Mouse (Mus musculus): ENCODE measurements around the gene Spin4. TPM values are rescaled to one million over a fixed set of nuclear protein-coding genes. Genes with fewer than 3 reads are reported as not detected.
A peak's percentile ranks its signal among the peaks of the same experiment; 100 is the strongest.

Gene Spin4
- under 1 TPM in 4 of 26 experiments, not detected in 22; 0.12 to 0.28 (median 0.15) TPM for total RNA-seq (2018; cell fraction: chromatin; rRNA removed)
- under 1 TPM in 22 of 26 experiments, not detected in 4; 0.03 to 0.26 (median 0.09) TPM for total RNA-seq (2018; cell fraction: cytosol; rRNA removed)
- under 1 TPM in 8 of 26 experiments, not detected in 18; 0.12 to 0.20 (median 0.17) TPM for total RNA-seq (2018; cell fraction: nucleus; rRNA removed)
- polyA plus RNA-seq (2018): 0.05 to 0.15 TPM (median 0.07 TPM) in 3 replicates

GRCm38 (mm10) chrX:95026361-95026892, at the start of gene Spin4:
Gene Spin4 (minus strand): TSS chrX:95026682.
- 23% methylated on average over 30 of the region's 30 CpGs for WGBS (ENCODE audit: missing documents)
- Histone ChIP-seq H3K4me3 (ENCODE audit: inconsistent target) (peak within 1 kb of the TSS; percentile 41), H3K36me3 (ENCODE audit: inconsistent target) (no peaks in the 10 kb centered on the region), H3K79me2 (ENCODE audit: inconsistent target) (no peaks in the 10 kb centered on the region), H3K27ac (no peak within 1 kb of the TSS)

GRCm38 (mm10) chrX:95027907-95028306, 1.4 kb upstream of the Spin4 start:
- Histone ChIP-seq H3K4me3 (ENCODE audit: inconsistent target) (no peak overlapping the region), H3K27ac (no peak overlapping the region), H3K79me2 (ENCODE audit: inconsistent target) (no peaks in the 10 kb centered on the region), H3K36me3 (ENCODE audit: inconsistent target) (no peaks in the 10 kb centered on the region)
- 88% methylated on average over 5 of the region's 5 CpGs for WGBS (ENCODE audit: missing documents)

GRCm38 (mm10) chrX:95025779-95026360, 612 bp downstream of the Spin4 start:
- WGBS (ENCODE audit: missing documents): 19% methylated on average over 20 of the region's 23 CpGs
- no peaks in the 10 kb centered on the region for H3K36me3 ChIP-seq (ENCODE audit: inconsistent target)
- peak overlapping the region; percentile 41 for H3K4me3 ChIP-seq (ENCODE audit: inconsistent target)
- H3K79me2 ChIP-seq (ENCODE audit: inconsistent target): no peaks in the 10 kb centered on the region
- no peak overlapping the region for H3K27ac ChIP-seq

- Histone ChIP-seq H3K36me3 (ENCODE audit: inconsistent target) (no peaks in the 10 kb centered on the region), H3K4me3 (ENCODE audit: inconsistent target) (no peak overlapping the region), H3K27ac (no peak overlapping the region), H3K79me2 (ENCODE audit: inconsistent target) (no peaks in the 10 kb centered on the region)
- 22% methylated on average over 4 of the region's 4 CpGs for WGBS (ENCODE audit: missing documents)
Measured at GRCm38 (mm10) chrX:95012033-95012432, 14.4 kb downstream of the Spin4 start.

- no peaks in the 10 kb centered on the region for H3K36me3 ChIP-seq (ENCODE audit: inconsistent target)
- no peaks in the 10 kb centered on the region for H3K79me2 ChIP-seq (ENCODE audit: inconsistent target)
- no peak overlapping the region for H3K27ac ChIP-seq
- no peak overlapping the region for H3K4me3 ChIP-seq (ENCODE audit: inconsistent target)
- 91% methylated on average over 11 of the region's 11 CpGs for WGBS (ENCODE audit: missing documents)
Measured at GRCm38 (mm10) chrX:94998845-94999244, 27.6 kb downstream of the Spin4 start.

GRCm38 (mm10) chrX:94994113-94994512, 32.4 kb downstream of the Spin4 start:
- Histone ChIP-seq H3K4me3 (ENCODE audit: inconsistent target) (no peak overlapping the region), H3K27ac (no peak overlapping the region), H3K36me3 (ENCODE audit: inconsistent target) (no peaks in the 10 kb centered on the region), H3K79me2 (ENCODE audit: inconsistent target) (no peaks in the 10 kb centered on the region)
- 86% methylated on average over 3 of the region's 3 CpGs for WGBS (ENCODE audit: missing documents)

- 100% methylated on average over 2 of the region's 2 CpGs for WGBS (ENCODE audit: missing documents)
- Histone ChIP-seq H3K27ac (no peak overlapping the region), H3K36me3 (ENCODE audit: inconsistent target) (no peaks in the 10 kb centered on the region), H3K4me3 (ENCODE audit: inconsistent target) (no peak overlapping the region), H3K79me2 (ENCODE audit: inconsistent target) (no peaks in the 10 kb centered on the region)
Measured at GRCm38 (mm10) chrX:94990903-94991302, 35.6 kb downstream of the Spin4 start.

GRCm38 (mm10) chrX:94990080-94990825, 36.2 kb downstream of the Spin4 start:
- H3K79me2 ChIP-seq (ENCODE audit: inconsistent target): no peaks in the 10 kb centered on the region
- H3K27ac ChIP-seq: no peak overlapping the region
- H3K4me3 ChIP-seq (ENCODE audit: inconsistent target): no peak overlapping the region
- no peaks in the 10 kb centered on the region for H3K36me3 ChIP-seq (ENCODE audit: inconsistent target)
- 38% methylated on average over 20 of the region's 29 CpGs for WGBS (ENCODE audit: missing documents)

Other genes with a start within 250 kb of the Spin4 start
- 0.34 to 0.38 TPM in 2 of 3 replicates, not detected in the other for gene Arhgef9, start 170.2 kb upstream of the Spin4 start, polyA plus RNA-seq (2018)